Mouse (Mus musculus): Measurements from ENCODE around the gene Baiap2. TPM values are rescaled to one million over a fixed set of nuclear protein-coding genes. Genes with fewer than 3 reads are reported as not detected.

Gene Baiap2
- polyA plus RNA-seq, 1 experiment from 2014 or later = 11.2 TPM

GRCm38 (mm10) chr11:119912845-119913244 lies 29.7 kb upstream of the Baiap2 start:
- Histone ChIP-seq H3K9ac (peak overlapping the region; percentile 95), H3K4me2 (peak overlapping the region; percentile 92), H3K4me3 (replicated peaks) (peak overlapping the region; percentile 91), H3K36me3 (replicated peaks) (peaks cover 23% of the 10 kb centered on the region), H3K9me3 (no peaks in the 10 kb centered on the region), H3K27me3 (peaks cover 12% of the 10 kb centered on the region), H3K4me1 (peaks cover 36% of the 10 kb centered on the region), H3K27ac (peak overlapping the region; percentile 78)
- WGBS = 10% methylated on average over 7 of the region's 7 CpGs
- peak; percentile 1; the same call in 1 of the 2 replicates for ATAC-seq (ENCODE audit: low FRiP score)

GRCm38 (mm10) chr11:119913291-119913934 lies 29.1 kb upstream of the Baiap2 start, which contains the start of gene Chmp6:
Chmp6 (plus strand) TSS chr11:119913441.
- peak within 1 kb of the TSS; percentile 91 for H3K4me3 ChIP-seq (replicated peaks)
- H3K27ac ChIP-seq = peak within 1 kb of the TSS; percentile 78
- WGBS = 1% methylated on average over 48 of the region's 48 CpGs
- H3K4me2 ChIP-seq = peak within 1 kb of the TSS; percentile 92
- ATAC-seq (ENCODE audit: low FRiP score) = peak; percentile 80
- no peaks in the 10 kb centered on the region for H3K9me3 ChIP-seq
- peaks cover 28% of the 10 kb centered on the region for H3K36me3 ChIP-seq (replicated peaks)
- H3K27me3 ChIP-seq = peaks cover 6% of the 10 kb centered on the region
- peaks cover 36% of the 10 kb centered on the region for H3K4me1 ChIP-seq
- peak within 1 kb of the TSS; percentile 95 for H3K9ac ChIP-seq

GRCm38 (mm10) chr11:119913935-119914314 lies 28.6 kb upstream of the Baiap2 start:
- peak overlapping the region; percentile 92 for H3K4me2 ChIP-seq
- peak overlapping the region; percentile 91 for H3K4me3 ChIP-seq (replicated peaks)
- H3K27ac ChIP-seq = peak overlapping the region; percentile 78
- H3K9me3 ChIP-seq = no peaks in the 10 kb centered on the region
- ATAC-seq (ENCODE audit: low FRiP score) = no peak; the same call in 1 of the 2 replicates
- 1% methylated on average over 26 of the region's 26 CpGs for WGBS
- peaks cover 33% of the 10 kb centered on the region for H3K36me3 ChIP-seq (replicated peaks)
- peaks cover 36% of the 10 kb centered on the region for H3K4me1 ChIP-seq
- peak overlapping the region; percentile 95 for H3K9ac ChIP-seq
- 0 out of 2 replicates have a peak, but pooled peaks cover 1% of the 10 kb centered on the region for H3K27me3 ChIP-seq

GRCm38 (mm10) chr11:119914381-119914780 lies 28.2 kb upstream of the Baiap2 start:
- Histone ChIP-seq H3K36me3 (replicated peaks) (peaks cover 38% of the 10 kb centered on the region), H3K9ac (peak overlapping the region; percentile 95), H3K27ac (peak overlapping the region; percentile 78; the same call in 1 of the 2 replicates), H3K9me3 (no peaks in the 10 kb centered on the region), H3K4me1 (peaks cover 36% of the 10 kb centered on the region), H3K4me3 (replicated peaks) (peak overlapping the region; percentile 91), H3K27me3 (no peaks in the 10 kb centered on the region), H3K4me2 (peak overlapping the region; percentile 92)
- no peak for ATAC-seq (ENCODE audit: low FRiP score)
- WGBS = 46% methylated on average over 4 of the region's 4 CpGs

- WGBS = 87% methylated on average over 9 of the region's 9 CpGs
- Histone ChIP-seq H3K4me3 (replicated peaks) (no peak overlapping the region), H3K27me3 (no peaks in the 10 kb centered on the region), H3K36me3 (replicated peaks) (peaks cover 48% of the 10 kb centered on the region), H3K9me3 (no peaks in the 10 kb centered on the region), H3K4me2 (no peak overlapping the region), H3K27ac (0 out of 2 replicates have a peak overlapping the region, but pooled peaks have one; percentile 6), H3K4me1 (peaks cover 31% of the 10 kb centered on the region), H3K9ac (no peak overlapping the region)
- no peak for ATAC-seq (ENCODE audit: low FRiP score)
These were observed 26.9 kb upstream of the Baiap2 start for GRCm38 (mm10) chr11:119915666-119916065.

GRCm38 (mm10) chr11:119916102-119916790 lies 26.3 kb upstream of the Baiap2 start:
- 0 out of 2 replicates have a peak overlapping the region, but pooled peaks have one; percentile 6 for H3K27ac ChIP-seq
- no peak overlapping the region for H3K9ac ChIP-seq
- ATAC-seq (ENCODE audit: low FRiP score) = no peak
- H3K9me3 ChIP-seq = no peaks in the 10 kb centered on the region
- peaks cover 31% of the 10 kb centered on the region for H3K4me1 ChIP-seq
- no peaks in the 10 kb centered on the region for H3K27me3 ChIP-seq
- 92% methylated on average over 15 of the region's 15 CpGs for WGBS
- peaks cover 48% of the 10 kb centered on the region for H3K36me3 ChIP-seq (replicated peaks)
- no peak overlapping the region for H3K4me3 ChIP-seq (replicated peaks)
- H3K4me2 ChIP-seq = no peak overlapping the region

GRCm38 (mm10) chr11:119916834-119917469 lies 25.6 kb upstream of the Baiap2 start:
- no peaks in the 10 kb centered on the region for H3K9me3 ChIP-seq
- no peak overlapping the region for H3K4me2 ChIP-seq
- WGBS = 94% methylated on average over 21 of the region's 21 CpGs
- H3K27me3 ChIP-seq = no peaks in the 10 kb centered on the region
- no peak for ATAC-seq (ENCODE audit: low FRiP score)
- H3K27ac ChIP-seq = no peak overlapping the region
- H3K36me3 ChIP-seq (replicated peaks) = peaks cover 48% of the 10 kb centered on the region
- no peak overlapping the region for H3K4me3 ChIP-seq (replicated peaks)
- H3K9ac ChIP-seq = no peak overlapping the region
- peaks cover 31% of the 10 kb centered on the region for H3K4me1 ChIP-seq

GRCm38 (mm10) chr11:119918521-119918920 lies 24.0 kb upstream of the Baiap2 start:
- ATAC-seq (ENCODE audit: low FRiP score) = no peak
- peaks cover 48% of the 10 kb centered on the region for H3K36me3 ChIP-seq (replicated peaks)
- H3K9me3 ChIP-seq = no peaks in the 10 kb centered on the region
- H3K4me3 ChIP-seq (replicated peaks) = no peak overlapping the region
- no peak overlapping the region for H3K27ac ChIP-seq
- H3K27me3 ChIP-seq = no peaks in the 10 kb centered on the region
- H3K4me2 ChIP-seq = no peak overlapping the region
- 88% methylated on average over 7 of the region's 7 CpGs for WGBS
- no peak overlapping the region for H3K9ac ChIP-seq
- peaks cover 20% of the 10 kb centered on the region for H3K4me1 ChIP-seq

- Histone ChIP-seq H3K4me1 (peaks cover 16% of the 10 kb centered on the region), H3K27me3 (no peaks in the 10 kb centered on the region), H3K36me3 (replicated peaks) (peaks cover 48% of the 10 kb centered on the region), H3K9ac (no peak overlapping the region), H3K4me2 (no peak overlapping the region), H3K9me3 (no peaks in the 10 kb centered on the region), H3K4me3 (replicated peaks) (no peak overlapping the region), H3K27ac (no peak overlapping the region)
- WGBS = 91% methylated on average over 4 of the region's 4 CpGs
- no peak for ATAC-seq (ENCODE audit: low FRiP score)
These were observed 23.1 kb upstream of the Baiap2 start for GRCm38 (mm10) chr11:119919432-119919831.

GRCm38 (mm10) chr11:119919897-119920296 lies 22.7 kb upstream of the Baiap2 start:
- ATAC-seq (ENCODE audit: low FRiP score) = no peak
- 69% methylated on average over 8 of the region's 8 CpGs for WGBS
- Histone ChIP-seq H3K27ac (no peak overlapping the region), H3K4me3 (replicated peaks) (no peak overlapping the region), H3K27me3 (no peaks in the 10 kb centered on the region), H3K9ac (no peak overlapping the region), H3K4me1 (peaks cover 12% of the 10 kb centered on the region), H3K4me2 (no peak overlapping the region), H3K9me3 (no peaks in the 10 kb centered on the region), H3K36me3 (replicated peaks) (peaks cover 48% of the 10 kb centered on the region)

GRCm38 (mm10) chr11:119920668-119921067 lies 21.9 kb upstream of the Baiap2 start:
- H3K9me3 ChIP-seq = no peaks in the 10 kb centered on the region
- no peak overlapping the region for H3K4me2 ChIP-seq
- no peaks in the 10 kb centered on the region for H3K27me3 ChIP-seq
- H3K4me3 ChIP-seq (replicated peaks) = no peak overlapping the region
- H3K4me1 ChIP-seq = peaks cover 4% of the 10 kb centered on the region; the same call in 1 of the 2 replicates
- no peak for ATAC-seq (ENCODE audit: low FRiP score)
- H3K9ac ChIP-seq = no peak overlapping the region
- WGBS = 97% methylated on average over 5 of the region's 5 CpGs
- no peak overlapping the region for H3K27ac ChIP-seq
- peaks cover 47% of the 10 kb centered on the region for H3K36me3 ChIP-seq (replicated peaks)

GRCm38 (mm10) chr11:119925176-119925575 lies 17.4 kb upstream of the Baiap2 start:
- Histone ChIP-seq H3K4me3 (replicated peaks) (no peak overlapping the region), H3K9ac (no peak overlapping the region)
- WGBS = 77% methylated on average over 5 of the region's 5 CpGs

More at GRCm38 (mm10) chr11:119925176-119925575, 17.4 kb upstream of the Baiap2 start:
- H3K4me1 ChIP-seq = no peaks in the 10 kb centered on the region
- no peak overlapping the region for H3K27ac ChIP-seq
- H3K27me3 ChIP-seq = no peaks in the 10 kb centered on the region
- no peaks in the 10 kb centered on the region for H3K9me3 ChIP-seq
- 0 out of 2 replicates have a peak, but pooled peaks cover 3% of the 10 kb centered on the region for H3K36me3 ChIP-seq (replicated peaks)
- H3K4me2 ChIP-seq = no peak overlapping the region
- no peak for ATAC-seq (ENCODE audit: low FRiP score)

Measured in forebrain, embryonic 12.5 days (tissue).